Mouse (Mus musculus) spleen, adult 2 months (tissue): ENCODE results near the gene Gm45623.

Experiments used
- CTCF ChIP-seq: fragments of 200-500 bp; IDR thresholded peaks from 2 replicates; pipeline ENCODE4 v1.5.1; 2011; ENCODE audit warnings: mild to moderate bottlenecking, inconsistent platforms; ENCODE audit not compliant: insufficient read depth, insufficient read length, insufficient replicate concordance; ENCODE audit errors: extremely low read depth
- POLR2A ChIP-seq: fragments of 200-500 bp; IDR thresholded peaks from 2 replicates; pipeline ENCODE4 v1.6.1; 2011; ENCODE audit warnings: low read depth, low read length, inconsistent platforms

DNA sequence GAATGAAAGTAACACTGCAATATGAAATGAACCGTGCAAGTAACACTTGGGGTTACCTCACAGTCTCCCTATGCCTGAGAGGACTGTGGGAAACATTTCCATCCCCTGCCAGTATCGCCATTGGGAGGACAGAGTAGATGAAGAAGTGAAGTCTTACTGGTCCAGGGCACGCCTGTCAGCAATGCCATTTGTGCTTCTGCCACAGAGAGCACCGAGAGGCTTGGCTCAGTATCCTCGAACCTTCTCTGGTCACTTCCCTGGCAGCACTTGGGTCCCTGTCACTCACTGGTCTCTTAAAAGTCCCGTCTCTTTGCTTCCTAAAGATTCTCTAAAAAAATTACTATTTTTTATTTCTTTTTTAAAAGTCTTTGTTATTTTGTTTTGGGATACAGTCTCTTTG lies 13.1 kb downstream of the Gm45623 start:
- TF ChIP-seq POLR2A, result no peak
- TF ChIP-seq CTCF, result no peak
